Mouse (Mus musculus) stomach, embryonic 16.5 days (tissue): ENCODE measurements around the gene Ajm1. TPM values are rescaled to one million over a fixed set of nuclear protein-coding genes. Genes with fewer than 3 reads are reported as not detected.

ENCODE experiments used
- ATAC-seq: fragments of 200-750 bp; cut with Nextera tagmentation; 2 replicates; pipeline ENCODE4 v1.8.0; 2017; ENCODE audit warnings: moderate number of reproducible peaks, moderate TSS enrichment; ENCODE audit not compliant: insufficient read depth, low FRiP score
- H3K27ac ChIP-seq: fragments of 300-500 bp; sonication (generic); 2 replicates; pipeline ENCODE4 v1.5.1; 2014; ENCODE audit warnings: low read length
- H3K27me3 ChIP-seq: fragments of 300-500 bp; sonication (generic); 2 replicates; pipeline ENCODE4 v1.6.1; 2014; ENCODE audit warnings: low read length, control low read depth, mixed read lengths; ENCODE audit not compliant: control insufficient read depth, insufficient read depth
- H3K36me3 ChIP-seq: fragments of 300-500 bp; sonication (generic); 2 replicates; pipeline ENCODE4 v1.6.1; 2014; ENCODE audit warnings: low read length; ENCODE audit not compliant: control insufficient read depth, insufficient read depth
- H3K4me1 ChIP-seq: fragments of 300-500 bp; sonication (generic); 2 replicates; pipeline ENCODE4 v1.6.1; 2014; ENCODE audit warnings: low read length, control low read depth, mixed read lengths; ENCODE audit not compliant: control insufficient read depth, insufficient read depth
- H3K4me2 ChIP-seq: fragments of 300-500 bp; sonication (generic); 2 replicates; pipeline ENCODE4 v1.6.1; 2014; ENCODE audit warnings: low read depth, low read length, mixed read lengths
- H3K4me3 ChIP-seq: fragments of 300-500 bp; sonication (generic); replicated peaks from 2 replicates; pipeline ENCODE4 v1.5.1; 2014; ENCODE audit warnings: mild to moderate bottlenecking, low read length
- H3K9ac ChIP-seq: fragments of 300-500 bp; sonication (generic); 2 replicates; pipeline ENCODE4 v1.6.1; 2014; ENCODE audit warnings: low read length
- H3K9me3 ChIP-seq: fragments of 300-500 bp; sonication (generic); replicated peaks from 2 replicates; pipeline ENCODE4 v1.6.1; 2016; ENCODE audit warnings: low read length, control low read depth; ENCODE audit not compliant: control insufficient read depth
- WGBS: fragments of 180-500 bp; shearing (Covaris S2); extraction: QIAGEN DNeasy Blood & Tissue Kit; methylation state at CpG from one replicate; pipeline ENCODE4 v1.1.7; 2014; 5-methylcytosine and 5-hydroxymethylcytosine counted together
- polyA plus RNA-seq: library from polyadenylated mRNA; unstranded; fragments of >200 nt; fragmentation: Nextera tagmentation; extraction: Ambion mirVana; gene quantifications from 2 replicates; pipeline ENCODE4 v1.2.1, GENCODE M21; 2015

Gene Ajm1
- polyA plus RNA-seq, 1 experiment from 2014 or later, result 0.94 TPM

GRCm38 (mm10) chr2:25587290-25587689 is 5.7 kb upstream of the Ajm1 start:
- Histone ChIP-seq H3K27me3 (no peaks in the 10 kb centered on the region), H3K4me2 (no peak overlapping the region), H3K4me1 (peaks cover 5% of the 10 kb centered on the region), H3K27ac (no peak overlapping the region), H3K36me3 (peaks cover 5% of the 10 kb centered on the region), H3K9me3 (no peaks in the 10 kb centered on the region), H3K4me3 (no peak overlapping the region), H3K9ac (no peak overlapping the region)
- ATAC-seq, result no peak
- 88% methylated on average over 8 of the region's 8 CpGs for WGBS

DNA sequence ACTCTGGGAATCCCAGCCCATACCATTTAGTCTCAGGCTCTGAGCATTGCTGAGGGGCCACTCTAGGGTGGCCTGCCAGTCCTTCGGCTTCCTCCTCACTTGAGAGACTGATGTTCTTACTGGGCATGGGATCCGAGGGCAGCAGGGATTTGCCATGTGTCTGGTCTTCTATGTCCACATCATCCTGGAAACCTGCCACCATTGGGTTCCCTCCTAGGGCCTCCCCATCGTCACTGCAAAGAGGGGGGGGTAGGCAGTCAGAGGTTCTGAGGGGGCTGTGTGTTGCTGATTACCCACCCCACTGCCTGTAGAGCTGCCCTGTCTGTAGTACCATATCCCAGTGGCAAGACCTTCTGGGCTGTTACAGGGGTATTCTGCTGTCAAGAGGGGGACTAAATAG is 4.0 kb upstream of the Ajm1 start:
- H3K36me3 ChIP-seq, result peaks cover 4% of the 10 kb centered on the region; the same call in 1 of the 2 replicates
- H3K9ac ChIP-seq, result no peak overlapping the region
- H3K27me3 ChIP-seq, result peaks cover 4% of the 10 kb centered on the region; the same call in 1 of the 2 replicates
- no peak overlapping the region for H3K4me2 ChIP-seq
- no peak overlapping the region for H3K27ac ChIP-seq
- H3K4me1 ChIP-seq, result peaks cover 16% of the 10 kb centered on the region
- no peak for ATAC-seq
- no peaks in the 10 kb centered on the region for H3K9me3 ChIP-seq
- 67% methylated on average over 3 of the region's 3 CpGs for WGBS
- H3K4me3 ChIP-seq, result no peak overlapping the region

GRCm38 (mm10) chr2:25584856-25585255 is 3.3 kb upstream of the Ajm1 start:
- peaks cover 4% of the 10 kb centered on the region; the same call in 1 of the 2 replicates for H3K36me3 ChIP-seq
- H3K4me1 ChIP-seq, result peaks cover 17% of the 10 kb centered on the region
- no peak overlapping the region for H3K4me2 ChIP-seq
- ATAC-seq, result no peak
- H3K27me3 ChIP-seq, result peaks cover 11% of the 10 kb centered on the region
- WGBS, result 84% methylated on average over 4 of the region's 4 CpGs
- H3K4me3 ChIP-seq, result no peak overlapping the region
- no peak overlapping the region for H3K27ac ChIP-seq
- H3K9me3 ChIP-seq, result no peaks in the 10 kb centered on the region
- H3K9ac ChIP-seq, result no peak overlapping the region

GRCm38 (mm10) chr2:25584152-25584551 is 2.6 kb upstream of the Ajm1 start:
- Histone ChIP-seq H3K4me3 (no peak overlapping the region), H3K27ac (no peak overlapping the region), H3K27me3 (peaks cover 18% of the 10 kb centered on the region), H3K4me2 (no peak overlapping the region), H3K9me3 (no peaks in the 10 kb centered on the region), H3K36me3 (peaks cover 4% of the 10 kb centered on the region; the same call in 1 of the 2 replicates), H3K4me1 (peaks cover 24% of the 10 kb centered on the region), H3K9ac (no peak overlapping the region)
- WGBS, result 79% methylated on average over 3 of the region's 3 CpGs
- no peak for ATAC-seq

GRCm38 (mm10) chr2:25583571-25583970 is 2.0 kb upstream of the Ajm1 start:
- Histone ChIP-seq H3K36me3 (peaks cover 4% of the 10 kb centered on the region; the same call in 1 of the 2 replicates), H3K4me3 (no peak overlapping the region), H3K9ac (no peak overlapping the region), H3K27me3 (peaks cover 24% of the 10 kb centered on the region), H3K9me3 (no peaks in the 10 kb centered on the region), H3K27ac (no peak overlapping the region), H3K4me2 (no peak overlapping the region), H3K4me1 (peaks cover 24% of the 10 kb centered on the region)
- ATAC-seq, result no peak
- 46% methylated on average over 4 of the region's 4 CpGs for WGBS

DNA sequence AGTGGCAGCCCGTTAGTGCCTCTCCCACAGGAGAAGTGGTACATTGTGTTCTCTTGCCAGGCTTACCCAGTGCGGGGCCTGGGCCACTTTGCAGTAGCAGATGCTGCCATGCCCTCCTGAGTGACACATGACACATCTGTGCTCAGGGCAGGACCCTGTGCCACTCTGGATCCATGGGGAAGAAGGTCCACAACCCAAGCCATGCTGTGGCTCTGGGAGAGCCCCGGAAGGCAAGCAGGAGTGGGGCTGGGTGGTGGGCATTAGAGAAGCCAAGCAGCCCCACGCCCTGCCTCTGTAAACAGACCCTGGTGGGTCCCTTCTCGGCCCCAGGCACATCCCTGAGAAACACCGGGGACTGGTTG is 1.5 kb upstream of the Ajm1 start:
- WGBS, result 62% methylated on average over 6 of the region's 6 CpGs

DNA sequence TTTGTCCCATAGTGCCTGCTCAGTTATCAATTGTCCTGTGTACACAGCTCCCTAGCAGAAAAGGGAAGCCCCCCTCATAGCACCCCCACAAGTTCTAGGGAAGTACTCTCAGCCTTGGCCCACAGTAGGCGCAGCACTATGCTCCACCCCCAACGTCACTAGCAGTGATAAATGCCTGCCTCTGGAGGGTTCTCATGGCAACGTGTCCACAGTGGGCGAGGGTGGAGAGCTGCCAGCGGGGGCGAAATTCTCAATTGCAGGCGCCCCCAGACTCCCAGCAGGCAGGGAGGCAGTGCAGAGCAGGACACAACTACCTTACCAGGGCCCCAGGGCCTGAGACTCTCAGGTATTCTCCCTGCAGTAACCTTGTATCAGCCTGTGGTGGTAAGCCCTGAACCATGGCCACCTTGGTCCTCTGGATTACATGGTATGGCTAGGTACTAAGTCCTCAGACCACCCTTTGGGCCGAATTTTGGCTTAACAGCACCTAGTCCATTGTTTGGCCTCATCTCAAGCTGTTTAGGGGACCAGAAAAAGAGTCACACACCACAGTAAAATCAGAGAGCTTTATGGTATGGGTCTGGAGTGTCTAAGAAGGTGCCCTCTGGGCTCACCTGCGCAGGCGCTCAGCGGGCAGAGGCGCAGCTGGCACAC is 1.0 kb upstream of the Ajm1 start:
- Histone ChIP-seq H3K36me3 (peaks cover 4% of the 10 kb centered on the region; the same call in 1 of the 2 replicates), H3K27ac (no peak overlapping the region), H3K4me3 (no peak overlapping the region), H3K27me3 (peaks cover 34% of the 10 kb centered on the region), H3K4me2 (no peak overlapping the region), H3K9ac (no peak overlapping the region; the same call in 1 of the 2 replicates), H3K9me3 (no peaks in the 10 kb centered on the region), H3K4me1 (peaks cover 30% of the 10 kb centered on the region)
- ATAC-seq, result peak; percentile 19; the same call in 1 of the 2 replicates
- WGBS, result 42% methylated on average over 12 of the region's 12 CpGs

More for the DNA sequence above, 1.5 kb upstream of the Ajm1 start:
- Histone ChIP-seq H3K4me3 (no peak overlapping the region), H3K9ac (no peak overlapping the region; the same call in 1 of the 2 replicates), H3K4me1 (peaks cover 25% of the 10 kb centered on the region), H3K4me2 (no peak overlapping the region), H3K27me3 (peaks cover 29% of the 10 kb centered on the region), H3K36me3 (peaks cover 4% of the 10 kb centered on the region; the same call in 1 of the 2 replicates), H3K9me3 (no peaks in the 10 kb centered on the region), H3K27ac (no peak overlapping the region)
- ATAC-seq, result no peak

DNA sequence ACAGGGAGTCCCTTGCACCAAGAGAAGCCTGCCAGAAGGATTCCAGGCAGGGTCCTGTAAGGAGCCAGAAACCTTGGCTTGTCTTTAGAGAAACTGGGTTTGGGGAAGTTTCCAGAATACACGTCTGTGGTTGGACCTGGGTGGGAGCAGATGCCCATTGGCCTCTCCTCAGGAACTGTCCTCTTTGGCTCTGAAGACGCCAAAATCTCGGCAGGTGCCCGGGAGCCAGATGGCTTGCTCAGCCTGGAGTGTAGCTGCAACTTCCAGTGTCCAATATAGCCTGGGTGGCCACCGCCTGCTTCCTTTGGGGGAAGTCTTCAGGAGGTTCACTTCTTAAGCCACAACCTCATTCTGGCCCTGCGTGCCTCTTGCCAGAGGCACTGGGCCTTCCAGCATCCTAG is 344 bp upstream of the Ajm1 start:
- H3K27ac ChIP-seq, result no peak overlapping the region
- H3K4me1 ChIP-seq, result peaks cover 35% of the 10 kb centered on the region
- H3K36me3 ChIP-seq, result peaks cover 4% of the 10 kb centered on the region; the same call in 1 of the 2 replicates
- no peak for ATAC-seq
- no peak overlapping the region for H3K4me2 ChIP-seq
- 21% methylated on average over 6 of the region's 6 CpGs for WGBS
- H3K9ac ChIP-seq, result no peak overlapping the region
- H3K4me3 ChIP-seq, result no peak overlapping the region
- H3K9me3 ChIP-seq, result no peaks in the 10 kb centered on the region
- peaks cover 41% of the 10 kb centered on the region for H3K27me3 ChIP-seq

DNA sequence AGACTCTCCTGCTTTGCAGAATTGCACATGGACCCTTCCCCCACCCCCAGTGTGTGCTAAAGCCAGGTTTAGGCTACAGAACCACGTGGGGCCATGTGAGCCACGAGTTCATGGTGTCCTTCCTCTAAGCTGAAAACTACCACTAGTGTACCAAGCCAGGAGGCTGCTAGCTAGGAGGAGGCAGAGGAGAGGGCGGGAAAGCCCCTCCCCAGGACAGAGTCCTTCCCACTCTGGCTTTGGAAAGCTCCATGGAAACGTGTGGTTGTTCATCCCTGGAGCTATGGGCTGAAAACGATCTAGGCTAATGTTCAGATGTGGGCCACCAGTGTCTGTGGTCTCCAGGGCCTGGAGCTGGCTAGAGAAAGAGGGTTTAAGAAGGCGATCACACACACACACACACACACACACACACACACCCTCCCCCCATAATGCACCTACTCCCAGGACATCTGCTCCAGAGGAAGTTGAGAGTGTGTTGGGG is 896 bp downstream of the Ajm1 start:
- peaks cover 44% of the 10 kb centered on the region for H3K4me1 ChIP-seq

More for the DNA sequence above, 896 bp downstream of the Ajm1 start:
- Histone ChIP-seq H3K27ac (no peak overlapping the region), H3K4me3 (no peak overlapping the region), H3K27me3 (peaks cover 49% of the 10 kb centered on the region), H3K4me2 (no peak overlapping the region), H3K9ac (no peak overlapping the region), H3K36me3 (peaks cover 4% of the 10 kb centered on the region; the same call in 1 of the 2 replicates), H3K9me3 (no peaks in the 10 kb centered on the region)
- 37% methylated on average over 6 of the region's 6 CpGs for WGBS
- ATAC-seq, result no peak
